Mouse (Mus musculus) lung, embryonic 14.5 days (tissue): ENCODE data around the gene Otoa. TPM values are rescaled to one million over a fixed set of nuclear protein-coding genes. Genes with fewer than 3 reads are reported as not detected.

ENCODE experiments used
- ATAC-seq: fragments of 200-750 bp; cut with Nextera tagmentation; 2 replicates; pipeline ENCODE4 v1.8.0; 2017; ENCODE audit warnings: mild to moderate bottlenecking, moderate TSS enrichment, moderate library complexity; ENCODE audit not compliant: insufficient read depth
- DNase-seq: peaks from one replicate; pipeline ENCODE4 v3.0.0-alpha.2; 2015
- H3K27ac ChIP-seq: fragments of 300-500 bp; sonication (generic); 2 replicates; pipeline ENCODE4 v1.5.1; 2014; ENCODE audit warnings: low read depth, mild to moderate bottlenecking, moderate library complexity
- H3K27me3 ChIP-seq: fragments of 300-500 bp; sonication (generic); 2 replicates; pipeline ENCODE4 v1.6.1; 2014; ENCODE audit warnings: low read length, control low read depth; ENCODE audit not compliant: insufficient read depth
- H3K36me3 ChIP-seq: fragments of 300-500 bp; sonication (generic); 2 replicates; pipeline ENCODE4 v1.6.1; 2014; ENCODE audit warnings: control low read depth; ENCODE audit not compliant: insufficient read depth
- H3K4me1 ChIP-seq: fragments of 300-500 bp; sonication (generic); 2 replicates; pipeline ENCODE4 v1.6.1; 2014; ENCODE audit warnings: antibody characterized with exemption, control low read depth; ENCODE audit not compliant: insufficient read depth
- H3K4me2 ChIP-seq: fragments of 300-500 bp; sonication (generic); 2 replicates; pipeline ENCODE4 v1.6.1; 2014; ENCODE audit warnings: mild to moderate bottlenecking
- H3K4me3 ChIP-seq: fragments of 300-500 bp; sonication (generic); 2 replicates; pipeline ENCODE4 v1.5.1; 2014; ENCODE audit warnings: low read depth, low read length
- H3K9ac ChIP-seq: fragments of 300-500 bp; sonication (generic); 2 replicates; pipeline ENCODE4 v1.6.1; 2014
- H3K9me3 ChIP-seq: fragments of 300-500 bp; sonication (generic); 2 replicates; pipeline ENCODE4 v1.6.1; 2016; ENCODE audit warnings: low read depth, low read length, control low read depth
- CTCF ChIP-seq: IDR thresholded peaks from 2 replicates; pipeline ENCODE4 v1.5.1; 2016; ENCODE audit warnings: antibody characterized with exemption, low read depth
- WGBS: fragments of 180-500 bp; shearing (Covaris S2); extraction: QIAGEN DNeasy Blood & Tissue Kit; methylation state at CpG from one replicate; pipeline ENCODE4 v1.1.7; 2014; 5-methylcytosine and 5-hydroxymethylcytosine counted together
- polyA plus RNA-seq: library from polyadenylated mRNA; unstranded; fragments of >200 nt; fragmentation: Nextera tagmentation; extraction: Ambion mirVana; gene quantifications from 2 replicates; pipeline ENCODE4 v1.2.1, GENCODE M21; 2014

The Otoa gene
- polyA plus RNA-seq, 1 experiment from 2014 or later: 0.14 TPM

DNA sequence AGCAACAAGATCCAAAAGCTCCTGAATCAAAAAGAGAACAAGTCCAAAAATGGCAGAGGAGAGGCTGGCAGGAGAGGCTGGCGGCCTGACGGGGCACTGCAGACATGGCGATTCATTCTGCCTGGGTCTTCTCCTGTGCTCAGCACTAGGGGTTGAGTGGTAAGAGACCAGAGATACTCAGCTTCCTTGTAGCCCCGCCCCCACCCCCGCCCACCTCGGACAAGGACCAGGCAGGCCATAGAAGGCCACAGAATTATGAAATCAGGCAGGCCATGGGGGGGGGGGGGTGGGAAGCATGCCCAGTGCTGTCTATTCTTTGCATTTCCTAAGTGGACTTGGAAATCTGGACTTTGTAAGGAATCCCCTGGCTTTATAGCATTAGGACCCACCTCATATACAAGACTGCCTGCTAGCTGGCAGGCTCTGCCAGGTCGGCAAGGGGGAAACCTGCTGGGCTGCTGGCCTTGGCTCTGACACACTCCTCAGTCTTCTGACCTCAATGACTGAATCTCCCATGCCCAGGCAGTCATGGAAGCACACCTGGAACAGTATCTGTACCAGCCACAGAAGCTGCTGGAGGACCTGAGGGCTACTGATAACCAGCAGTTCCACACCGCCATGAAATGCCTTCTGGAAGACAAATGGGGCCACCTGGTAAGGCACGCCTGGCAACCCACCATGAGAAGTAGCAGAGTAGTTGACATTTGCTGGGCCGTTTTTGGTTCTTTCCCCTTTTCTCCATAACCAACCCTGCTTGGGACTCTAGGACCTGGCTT, 17.4 kb downstream of the Otoa start:
- H3K4me2 ChIP-seq: no peak overlapping the region
- no peak for ATAC-seq
- 66% methylated on average over 10 of the region's 10 CpGs for WGBS
- no peaks in the 10 kb centered on the region for H3K9me3 ChIP-seq
- no peak overlapping the region for H3K27ac ChIP-seq
- H3K9ac ChIP-seq: no peak overlapping the region
- no peaks in the 10 kb centered on the region for H3K36me3 ChIP-seq
- no peaks in the 10 kb centered on the region for H3K4me1 ChIP-seq
- no peak overlapping the region for H3K4me3 ChIP-seq
- no peak for TF ChIP-seq CTCF
- no peak for DNase-seq
- no peaks in the 10 kb centered on the region for H3K27me3 ChIP-seq

- WGBS: 66% methylated on average over 3 of the region's 3 CpGs
- TF ChIP-seq CTCF: no peak
- no peak for DNase-seq
- no peak overlapping the region for H3K4me2 ChIP-seq
- no peak overlapping the region for H3K9ac ChIP-seq
- no peaks in the 10 kb centered on the region for H3K27me3 ChIP-seq
- no peaks in the 10 kb centered on the region for H3K4me1 ChIP-seq
- no peaks in the 10 kb centered on the region for H3K9me3 ChIP-seq
- no peak overlapping the region for H3K4me3 ChIP-seq
- no peak for ATAC-seq
- no peak overlapping the region for H3K27ac ChIP-seq
- H3K36me3 ChIP-seq: no peaks in the 10 kb centered on the region
These were observed 26.4 kb downstream of the Otoa start for GRCm38 (mm10) chr7:121107851-121108250.

DNA sequence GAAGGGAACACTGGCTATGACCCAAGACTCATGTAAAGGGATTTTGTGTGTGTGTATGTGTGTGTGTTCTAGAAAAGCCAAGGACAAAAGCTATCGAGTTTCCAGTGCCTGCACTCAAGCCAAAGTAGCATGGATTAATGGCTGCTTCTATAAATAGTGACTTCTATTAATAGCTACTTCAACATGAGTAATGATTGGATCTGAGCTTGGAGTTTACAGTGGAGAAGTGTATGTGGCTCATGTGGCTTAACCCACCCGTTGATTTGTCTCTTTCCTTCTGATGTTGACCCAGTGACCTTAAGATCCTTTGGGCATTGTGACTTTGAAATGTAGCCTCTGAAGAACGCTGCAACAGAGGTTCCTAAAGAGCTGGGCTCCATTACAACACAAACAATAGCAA, 29.9 kb downstream of the Otoa start:
- no peak for ATAC-seq
- no peak for TF ChIP-seq CTCF

DNA sequence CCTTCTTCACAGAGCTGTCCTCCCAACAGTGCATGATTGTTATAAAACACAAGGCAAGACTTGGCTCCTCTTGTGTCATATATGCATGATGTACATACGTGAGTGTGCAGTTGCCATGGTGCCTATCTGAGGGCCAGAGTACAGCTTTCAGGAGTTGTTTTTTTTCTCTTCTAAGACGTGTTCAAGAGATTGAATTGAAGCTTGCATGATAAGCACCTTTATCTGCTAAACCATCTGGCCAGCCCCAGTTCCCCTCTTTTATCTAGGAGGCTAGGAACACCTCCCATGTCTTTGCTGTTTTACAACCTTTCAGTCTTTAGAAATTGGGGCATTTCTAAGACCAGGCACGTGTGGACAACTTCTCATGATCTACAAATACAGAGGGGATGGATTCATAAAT, 30.3 kb downstream of the Otoa start:
- TF ChIP-seq CTCF: no peak
- Histone ChIP-seq H3K27ac (no peak overlapping the region), H3K9me3 (no peaks in the 10 kb centered on the region), H3K4me1 (no peaks in the 10 kb centered on the region), H3K27me3 (no peaks in the 10 kb centered on the region), H3K4me3 (no peak overlapping the region), H3K4me2 (no peak overlapping the region), H3K9ac (no peak overlapping the region), H3K36me3 (no peaks in the 10 kb centered on the region)
- 58% methylated on average over 3 of the region's 3 CpGs for WGBS
- ATAC-seq: no peak
- DNase-seq: no peak

More for the DNA sequence above, 29.9 kb downstream of the Otoa start:
- Histone ChIP-seq H3K9ac (no peak overlapping the region), H3K27ac (no peak overlapping the region), H3K36me3 (no peaks in the 10 kb centered on the region), H3K4me1 (no peaks in the 10 kb centered on the region), H3K4me3 (no peak overlapping the region), H3K4me2 (no peak overlapping the region), H3K27me3 (no peaks in the 10 kb centered on the region), H3K9me3 (no peaks in the 10 kb centered on the region)
- 16% methylated on average over 3 of the region's 3 CpGs for whole genome bisulfite sequencing
- DNase-seq: no peak

GRCm38 (mm10) chr7:121120143-121120818, 38.8 kb downstream of the Otoa start:
- DNase-seq: peak; percentile 96
- H3K27ac ChIP-seq: no peak overlapping the region
- 10% methylated on average over 10 of the region's 10 CpGs for whole genome bisulfite sequencing
- TF ChIP-seq CTCF: peak; percentile 90
- H3K36me3 ChIP-seq: no peaks in the 10 kb centered on the region
- H3K4me1 ChIP-seq: no peaks in the 10 kb centered on the region
- no peak overlapping the region for H3K9ac ChIP-seq
- H3K4me3 ChIP-seq: no peak overlapping the region
- H3K27me3 ChIP-seq: no peaks in the 10 kb centered on the region
- H3K4me2 ChIP-seq: no peak overlapping the region
- ATAC-seq: peak; percentile 87
- H3K9me3 ChIP-seq: no peaks in the 10 kb centered on the region

GRCm38 (mm10) chr7:121130837-121131236, 49.4 kb downstream of the Otoa start:
- Histone ChIP-seq H3K36me3 (no peaks in the 10 kb centered on the region), H3K4me1 (no peaks in the 10 kb centered on the region), H3K27ac (no peak overlapping the region), H3K9ac (no peak overlapping the region), H3K27me3 (no peaks in the 10 kb centered on the region), H3K9me3 (no peaks in the 10 kb centered on the region), H3K4me2 (no peak overlapping the region), H3K4me3 (no peak overlapping the region)
- no peak for DNase-seq
- no peak for ATAC-seq
- 100% methylated on average over 2 of the region's 2 CpGs for WGBS
- no peak for TF ChIP-seq CTCF

- no peaks in the 10 kb centered on the region for H3K4me1 ChIP-seq
- WGBS: 68% methylated on average over 5 of the region's 5 CpGs
- H3K9me3 ChIP-seq: no peaks in the 10 kb centered on the region
- H3K27ac ChIP-seq: no peak overlapping the region
- ATAC-seq (no peak), DNase-seq (no peak)
- H3K4me3 ChIP-seq: no peak overlapping the region
- TF ChIP-seq CTCF: no peak
- H3K27me3 ChIP-seq: no peaks in the 10 kb centered on the region
- no peaks in the 10 kb centered on the region for H3K36me3 ChIP-seq
- H3K4me2 ChIP-seq: no peak overlapping the region
- H3K9ac ChIP-seq: no peak overlapping the region
These were observed 59.8 kb downstream of the Otoa start for GRCm38 (mm10) chr7:121141274-121141673.
